Mouse (Mus musculus) intestine, embryonic 16.5 days (tissue): Measurements from ENCODE around the gene Dzip1l. TPM values are rescaled to one million over a fixed set of nuclear protein-coding genes. Genes with fewer than 3 reads are reported as not detected.

Experiments
- ATAC-seq: fragments of 200-750 bp; cut with Nextera tagmentation; 2 replicates; pipeline ENCODE4 v1.8.0; 2017; ENCODE audit warnings: moderate TSS enrichment, moderate library complexity
- H3K27ac ChIP-seq: fragments of 300-500 bp; sonication (generic); 2 replicates; pipeline ENCODE4 v1.5.1; 2014; ENCODE audit warnings: mild to moderate bottlenecking, low read length
- H3K27me3 ChIP-seq: fragments of 300-500 bp; sonication (generic); replicated peaks from 2 replicates; pipeline ENCODE4 v1.6.1; 2014; ENCODE audit warnings: low read length, control low read depth, mixed read lengths; ENCODE audit not compliant: control insufficient read depth, insufficient read depth
- H3K36me3 ChIP-seq: fragments of 300-500 bp; sonication (generic); 2 replicates; pipeline ENCODE4 v1.6.1; 2014; ENCODE audit warnings: low read length, control low read depth; ENCODE audit not compliant: control insufficient read depth, insufficient read depth
- H3K4me1 ChIP-seq: fragments of 300-500 bp; sonication (generic); 2 replicates; pipeline ENCODE4 v1.6.1; 2014; ENCODE audit warnings: low read length, control low read depth, mixed read lengths; ENCODE audit not compliant: control insufficient read depth, insufficient read depth
- H3K4me2 ChIP-seq: fragments of 300-500 bp; sonication (generic); 2 replicates; pipeline ENCODE4 v1.6.1; 2014; ENCODE audit warnings: low read depth, low read length, control low read depth
- H3K4me3 ChIP-seq: fragments of 300-500 bp; sonication (generic); 2 replicates; pipeline ENCODE4 v1.5.1; 2014; ENCODE audit warnings: mild to moderate bottlenecking, low read length
- H3K9ac ChIP-seq: fragments of 300-500 bp; sonication (generic); 2 replicates; pipeline ENCODE4 v1.6.1; 2014; ENCODE audit warnings: low read depth, low read length
- H3K9me3 ChIP-seq: fragments of 300-500 bp; sonication (generic); 2 replicates; pipeline ENCODE4 v1.6.1; 2016; ENCODE audit warnings: low read length, control low read depth; ENCODE audit not compliant: control insufficient read depth
- WGBS: fragments of 180-500 bp; shearing (Covaris S2); extraction: QIAGEN DNeasy Blood & Tissue Kit; methylation state at CpG from one replicate; pipeline ENCODE4 v1.1.7; 2014; 5-methylcytosine and 5-hydroxymethylcytosine counted together
- polyA plus RNA-seq: library from polyadenylated mRNA; unstranded; fragments of >200 nt; fragmentation: Nextera tagmentation; extraction: Ambion mirVana; gene quantifications from 2 replicates; pipeline ENCODE4 v1.2.1, GENCODE M21; 2015

The Dzip1l gene
- polyA plus RNA-seq, 1 experiment from 2014 or later = 9.9 TPM

DNA sequence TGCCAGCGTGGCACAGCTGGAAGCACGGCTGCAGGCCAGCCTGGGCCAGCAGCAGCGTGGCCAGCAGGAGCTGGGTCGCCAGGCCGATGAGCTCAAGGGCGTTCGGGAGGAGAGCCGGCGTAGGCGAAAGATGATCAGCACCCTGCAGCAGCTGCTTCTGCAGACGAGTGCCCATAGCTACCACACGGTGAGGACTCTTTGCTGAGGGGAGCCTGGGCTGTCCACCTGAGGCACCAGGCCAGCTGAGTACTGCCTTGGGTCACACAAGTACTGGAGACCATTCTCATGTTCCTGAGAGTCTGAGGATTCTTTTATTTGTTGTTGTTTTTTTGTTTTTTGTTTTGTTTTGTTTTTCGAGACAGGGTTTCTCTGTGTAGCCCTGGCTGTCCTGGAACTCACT is 8.4 kb downstream of the Dzip1l start:
- Histone ChIP-seq H3K9ac (no peak overlapping the region), H3K4me1 (no peaks in the 10 kb centered on the region), H3K27me3 (no peaks in the 10 kb centered on the region), H3K27ac (no peak overlapping the region), H3K4me3 (no peak overlapping the region), H3K4me2 (no peak overlapping the region), H3K36me3 (no peaks in the 10 kb centered on the region), H3K9me3 (no peaks in the 10 kb centered on the region)
- ATAC-seq = no peak
- 94% methylated on average over 13 of the region's 13 CpGs for WGBS

DNA sequence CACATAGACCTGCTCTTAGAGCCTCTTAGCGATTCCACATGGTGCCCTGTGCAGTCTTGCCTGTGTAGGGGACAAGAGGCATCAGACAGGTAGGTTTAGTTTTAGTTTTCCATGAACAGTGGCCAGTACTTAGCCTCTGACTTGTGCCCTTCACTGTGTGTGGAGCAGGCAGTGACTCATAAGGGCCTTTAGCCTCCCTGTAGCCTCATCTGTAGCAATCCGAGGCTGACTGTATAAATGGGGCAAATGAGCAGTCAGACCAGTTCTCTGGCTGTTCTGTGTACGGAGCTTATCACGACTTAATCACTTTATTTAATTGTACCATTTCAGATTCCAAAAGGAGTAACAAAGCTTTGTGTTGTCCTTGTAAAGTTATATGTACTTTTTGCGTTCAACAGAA is 10.7 kb downstream of the Dzip1l start:
- peak; percentile 91 for ATAC-seq
- no peaks in the 10 kb centered on the region for H3K9me3 ChIP-seq
- 57% methylated on average over 5 of the region's 5 CpGs for WGBS
- no peaks in the 10 kb centered on the region for H3K4me1 ChIP-seq
- no peak overlapping the region for H3K4me3 ChIP-seq
- no peak overlapping the region for H3K4me2 ChIP-seq
- H3K27me3 ChIP-seq = no peaks in the 10 kb centered on the region
- no peaks in the 10 kb centered on the region; the same call in 1 of the 2 replicates for H3K36me3 ChIP-seq
- no peak overlapping the region for H3K9ac ChIP-seq
- H3K27ac ChIP-seq = no peak overlapping the region

DNA sequence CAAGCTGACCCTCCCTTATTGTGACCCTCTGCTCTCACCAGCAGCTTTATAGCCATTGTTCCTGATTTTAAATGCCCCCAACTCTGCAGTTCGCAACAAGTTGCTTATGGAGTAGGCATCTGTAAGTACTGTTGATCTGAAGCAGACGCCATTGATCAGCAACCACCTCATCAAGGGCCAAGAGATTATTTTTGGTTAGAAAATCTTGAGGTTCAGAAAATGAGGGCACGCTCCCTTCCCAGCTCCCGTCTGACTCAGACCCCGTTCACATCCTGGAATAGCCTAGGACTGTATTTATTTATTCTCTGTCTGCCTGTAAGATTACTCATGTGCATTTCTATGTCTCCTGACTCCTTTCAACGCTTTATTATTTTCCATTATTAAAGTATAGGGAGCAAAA is 16.1 kb downstream of the Dzip1l start:
- Histone ChIP-seq H3K4me1 (no peaks in the 10 kb centered on the region), H3K36me3 (no peaks in the 10 kb centered on the region; the same call in 1 of the 2 replicates), H3K4me2 (no peak overlapping the region), H3K27me3 (no peaks in the 10 kb centered on the region), H3K4me3 (no peak overlapping the region), H3K27ac (no peak overlapping the region), H3K9me3 (no peaks in the 10 kb centered on the region), H3K9ac (no peak overlapping the region)
- 90% methylated on average over 6 of the region's 6 CpGs for WGBS
- ATAC-seq = no peak

DNA sequence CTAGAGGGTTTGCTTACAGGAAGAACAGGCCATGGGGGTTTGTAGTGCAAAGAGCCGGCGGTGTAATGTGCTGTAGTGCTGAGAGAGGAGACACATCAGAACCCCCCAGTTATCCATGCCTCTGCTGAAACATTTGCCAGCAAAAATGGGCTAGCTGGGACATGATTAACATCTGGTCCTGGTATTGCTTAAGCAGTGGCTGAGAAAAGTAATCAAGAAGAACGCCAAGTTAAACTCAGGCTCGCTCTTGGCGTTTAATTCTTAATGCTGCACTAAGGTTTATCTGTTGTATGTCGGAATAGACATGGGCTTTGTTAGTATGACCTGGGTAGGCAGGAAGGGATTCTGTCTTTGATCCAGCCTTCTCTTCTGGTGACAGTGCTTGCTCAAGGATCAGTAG is 16.8 kb downstream of the Dzip1l start:
- no peak overlapping the region for H3K27ac ChIP-seq
- peaks cover 5% of the 10 kb centered on the region; the same call in 1 of the 2 replicates for H3K36me3 ChIP-seq
- no peak overlapping the region for H3K4me3 ChIP-seq
- 92% methylated on average over 6 of the region's 6 CpGs for WGBS
- no peak overlapping the region for H3K4me2 ChIP-seq
- no peaks in the 10 kb centered on the region for H3K9me3 ChIP-seq
- no peaks in the 10 kb centered on the region for H3K27me3 ChIP-seq
- no peaks in the 10 kb centered on the region for H3K4me1 ChIP-seq
- ATAC-seq = no peak
- no peak overlapping the region for H3K9ac ChIP-seq

DNA sequence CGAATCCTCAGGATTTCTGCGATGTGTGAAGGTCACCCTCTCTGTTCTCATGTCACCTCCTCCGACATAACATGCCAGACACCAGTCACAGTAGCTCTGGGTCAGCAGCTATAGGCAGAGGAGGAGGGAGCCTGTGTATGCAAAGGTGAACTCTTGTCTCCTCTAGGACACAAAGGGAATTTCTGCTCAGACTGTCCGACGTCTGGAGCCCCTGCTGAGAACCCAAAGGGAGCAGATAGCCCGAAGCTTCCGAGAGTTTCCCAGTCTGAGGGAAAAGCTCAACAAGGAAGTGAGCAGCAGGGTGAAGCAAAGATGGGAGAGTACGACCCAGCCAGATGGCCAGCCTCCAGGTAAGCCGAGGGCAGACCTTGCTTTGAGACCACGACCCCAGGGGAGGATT is 31.5 kb downstream of the Dzip1l start:
- no peak overlapping the region for H3K27ac ChIP-seq
- no peaks in the 10 kb centered on the region for H3K27me3 ChIP-seq
- WGBS = 75% methylated on average over 10 of the region's 10 CpGs
- H3K4me1 ChIP-seq = no peaks in the 10 kb centered on the region
- H3K4me2 ChIP-seq = no peak overlapping the region
- H3K36me3 ChIP-seq = peaks cover 2% of the 10 kb centered on the region; the same call in 1 of the 2 replicates
- H3K9ac ChIP-seq = no peak overlapping the region
- no peak overlapping the region for H3K4me3 ChIP-seq
- no peak for ATAC-seq
- H3K9me3 ChIP-seq = no peaks in the 10 kb centered on the region

DNA sequence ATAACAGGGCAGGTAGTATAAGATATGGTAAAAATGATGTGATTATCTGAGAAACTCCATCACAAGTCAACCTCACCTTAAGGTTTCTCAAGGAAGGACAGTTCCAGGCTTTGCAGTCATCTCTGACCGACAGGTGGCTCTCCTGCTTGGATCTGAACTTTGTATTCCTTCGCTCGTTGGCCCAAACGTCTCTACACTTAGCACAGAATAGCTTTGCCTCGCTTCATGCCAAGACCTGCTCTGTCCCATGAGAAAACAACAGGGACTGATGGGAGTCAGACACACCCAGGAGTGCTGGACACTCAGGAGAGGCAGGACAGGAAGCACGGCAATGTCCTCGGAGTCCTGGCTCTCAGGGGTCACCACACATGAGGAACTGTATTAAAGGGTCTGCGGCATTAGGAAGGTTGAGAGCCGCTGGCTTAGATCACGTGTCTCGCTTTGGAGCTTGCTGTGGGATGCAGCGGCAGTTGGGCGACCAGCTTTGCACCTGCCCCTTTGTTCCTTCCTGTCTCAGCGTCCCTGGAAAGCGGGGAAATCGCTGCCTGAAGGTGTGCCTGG is 32.4 kb downstream of the Dzip1l start:
- H3K27ac ChIP-seq = no peak overlapping the region
- H3K9me3 ChIP-seq = no peaks in the 10 kb centered on the region

DNA sequence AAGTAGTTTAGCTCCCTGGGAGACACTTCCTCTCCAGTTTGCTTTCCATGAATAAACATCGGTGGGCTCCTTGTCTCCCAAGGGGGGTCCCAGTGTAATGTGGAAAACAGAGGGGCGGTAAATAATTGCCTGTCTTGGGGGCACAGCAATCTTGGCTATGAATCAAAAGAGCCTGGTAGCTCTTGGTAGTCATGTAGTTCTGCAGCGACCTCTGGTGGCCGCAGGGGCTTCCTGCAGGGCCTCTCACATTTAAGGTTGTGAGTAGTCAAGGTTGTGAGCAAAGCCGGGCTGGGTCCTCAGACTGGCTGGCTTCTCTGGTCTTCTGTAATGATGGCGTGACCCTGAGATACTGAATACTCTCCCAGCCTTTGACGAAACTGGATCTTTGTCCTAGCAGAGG is 33.1 kb downstream of the Dzip1l start:
- no peaks in the 10 kb centered on the region for H3K4me1 ChIP-seq
- H3K27ac ChIP-seq = no peak overlapping the region
- H3K27me3 ChIP-seq = no peaks in the 10 kb centered on the region
- ATAC-seq = peak; percentile 62
- H3K9me3 ChIP-seq = no peaks in the 10 kb centered on the region
- peaks cover 2% of the 10 kb centered on the region; the same call in 1 of the 2 replicates for H3K36me3 ChIP-seq
- WGBS = 27% methylated on average over 7 of the region's 7 CpGs
- no peak overlapping the region for H3K9ac ChIP-seq
- H3K4me2 ChIP-seq = no peak overlapping the region
- H3K4me3 ChIP-seq = no peak overlapping the region

More for the DNA sequence above, 32.4 kb downstream of the Dzip1l start:
- 60% methylated on average over 16 of the region's 16 CpGs for WGBS
- H3K36me3 ChIP-seq = peaks cover 2% of the 10 kb centered on the region; the same call in 1 of the 2 replicates
- no peak for ATAC-seq
- H3K4me3 ChIP-seq = no peak overlapping the region
- no peaks in the 10 kb centered on the region for H3K27me3 ChIP-seq
- H3K4me2 ChIP-seq = no peak overlapping the region
- no peaks in the 10 kb centered on the region for H3K4me1 ChIP-seq
- H3K9ac ChIP-seq = no peak overlapping the region

DNA sequence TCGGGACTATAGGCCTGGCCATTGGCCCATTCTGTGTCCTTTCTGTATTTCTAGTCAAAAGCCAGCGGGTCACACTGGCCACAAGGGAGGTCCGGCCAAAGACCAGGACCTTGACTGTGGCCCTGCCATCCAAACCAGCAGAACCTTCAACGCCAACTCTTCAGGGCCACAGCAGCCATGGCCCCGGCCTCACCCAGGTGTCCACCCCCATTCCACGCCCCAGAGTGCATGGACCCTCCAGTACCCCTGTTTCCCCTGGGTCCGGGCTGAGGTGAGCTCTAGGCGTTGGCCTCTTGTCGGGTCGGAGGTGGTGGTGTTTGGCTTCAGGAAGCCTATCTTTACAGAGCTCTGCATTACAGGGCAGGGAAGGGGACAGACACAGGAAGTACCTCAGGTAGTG is 33.6 kb downstream of the Dzip1l start:
- Histone ChIP-seq H3K27ac (no peak overlapping the region), H3K9me3 (no peaks in the 10 kb centered on the region), H3K4me2 (no peak overlapping the region), H3K4me3 (no peak overlapping the region), H3K9ac (no peak overlapping the region), H3K4me1 (no peaks in the 10 kb centered on the region), H3K27me3 (no peaks in the 10 kb centered on the region), H3K36me3 (peaks cover 5% of the 10 kb centered on the region; the same call in 1 of the 2 replicates)
- 88% methylated on average over 10 of the region's 10 CpGs for WGBS
- no peak for ATAC-seq

DNA sequence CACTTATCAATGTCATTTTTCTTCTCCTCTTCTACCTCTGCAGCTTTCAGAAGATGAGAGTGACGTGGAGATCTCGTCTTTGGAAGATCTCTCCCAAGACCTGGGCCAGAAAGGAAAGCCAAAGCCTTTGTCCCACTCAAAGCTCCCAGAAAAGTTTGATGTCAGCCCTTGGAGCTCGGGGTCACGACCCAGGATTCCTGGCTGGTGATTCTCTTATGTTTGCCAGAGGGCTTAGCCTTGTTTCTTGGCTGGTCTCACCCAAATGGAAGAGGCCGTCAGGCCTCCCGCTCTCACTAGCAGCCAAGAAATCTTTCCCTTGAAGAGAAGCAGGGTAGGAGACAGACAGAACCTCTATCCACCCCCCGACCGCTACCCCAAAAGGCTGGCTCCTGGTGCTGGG is 38.3 kb downstream of the Dzip1l start:
- no peak overlapping the region for H3K4me3 ChIP-seq
- no peak overlapping the region for H3K4me2 ChIP-seq
- WGBS = 82% methylated on average over 8 of the region's 8 CpGs
- no peak for ATAC-seq
- no peak overlapping the region for H3K27ac ChIP-seq
- H3K9me3 ChIP-seq = no peaks in the 10 kb centered on the region
- H3K4me1 ChIP-seq = no peaks in the 10 kb centered on the region
- peaks cover 14% of the 10 kb centered on the region for H3K36me3 ChIP-seq
- no peak overlapping the region for H3K9ac ChIP-seq
- H3K27me3 ChIP-seq = no peaks in the 10 kb centered on the region

DNA sequence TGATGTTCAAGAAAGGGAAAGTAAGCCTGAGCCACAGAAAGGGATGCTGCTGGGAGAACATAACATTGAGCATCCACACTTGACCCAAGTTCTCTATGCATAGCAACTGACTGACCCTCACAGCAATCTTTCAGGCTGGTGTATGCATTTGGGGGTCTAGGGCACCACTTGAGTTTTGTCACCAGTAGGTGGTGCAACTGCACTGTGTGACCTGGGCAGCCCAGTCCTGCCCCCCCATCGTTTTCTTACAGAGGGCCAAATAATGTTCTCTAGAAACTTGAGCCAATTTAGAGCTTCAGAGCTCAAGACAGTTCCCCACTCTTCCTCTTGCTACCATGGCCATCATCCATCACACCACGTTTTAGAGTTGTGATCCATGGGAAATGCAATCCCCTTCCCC is 42.3 kb downstream of the Dzip1l start:
- no peak for ATAC-seq
- H3K27ac ChIP-seq = no peak overlapping the region
- no peak overlapping the region for H3K4me2 ChIP-seq
- H3K9me3 ChIP-seq = no peaks in the 10 kb centered on the region
- H3K27me3 ChIP-seq = no peaks in the 10 kb centered on the region
- no peak overlapping the region for H3K4me3 ChIP-seq
- H3K36me3 ChIP-seq = peaks cover 14% of the 10 kb centered on the region; the same call in 1 of the 2 replicates
- WGBS = 32% methylated on average over 2 of the region's 2 CpGs
- H3K9ac ChIP-seq = no peak overlapping the region
- H3K4me1 ChIP-seq = no peaks in the 10 kb centered on the region
